Mouse (Mus musculus): Measurements from ENCODE around the gene Tm9sf4.

DNA sequence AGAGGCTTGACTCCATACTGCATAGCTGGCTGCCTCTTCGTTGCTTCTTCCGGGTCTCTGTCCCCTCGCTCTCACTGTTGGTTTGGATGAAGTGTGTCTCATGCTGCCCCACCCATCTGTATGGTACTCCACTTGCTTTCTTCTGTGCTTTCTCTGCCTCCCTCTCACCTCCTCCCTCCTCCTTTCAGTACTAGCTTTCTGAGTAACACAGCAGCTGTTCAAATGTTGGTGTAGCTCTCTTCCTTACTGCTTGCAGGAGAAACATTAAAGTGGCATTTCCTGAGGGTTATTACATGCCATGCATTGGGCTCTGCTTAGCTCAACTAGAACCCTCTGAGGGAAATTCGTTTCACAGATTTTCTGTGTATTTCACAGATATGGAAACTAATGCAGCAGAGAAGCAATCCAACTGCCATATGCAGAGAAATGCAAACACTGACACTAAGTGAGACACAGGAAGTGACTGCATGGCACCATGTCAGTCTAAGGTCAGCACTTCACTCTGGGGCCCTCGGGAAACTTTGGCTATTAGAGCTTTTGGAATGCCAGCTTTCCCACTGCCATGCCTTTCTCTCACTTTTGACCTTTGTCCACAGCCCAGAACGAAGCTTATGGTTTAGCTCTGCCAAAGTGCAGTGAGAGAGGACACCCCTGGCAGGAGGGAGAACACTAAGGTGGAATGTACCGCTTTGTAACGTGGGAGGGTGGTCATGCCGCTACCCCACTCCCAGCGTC lies 18.2 kb downstream of the Tm9sf4 start:
- TF ChIP-seq POLR2A (IDR thresholded peaks at IDR 0.05; ENCODE audit: borderline replicate concordance, insufficient read depth, low read length) (no peak), CTCF (IDR thresholded peaks at IDR 0.05; ENCODE audit: borderline replicate concordance, insufficient read depth, low read depth, low read length) (no peak)

Data from cerebellum, adult 2 months (tissue).